Mouse (Mus musculus): Measurements from ENCODE around the gene Dusp16.
"Not testable (repeated sequence)": the region's sequence is repeated elsewhere in the genome, so short reads cannot be mapped to it uniquely, and the experiment has no call there.

Dusp16 gene

GRCm38 (mm10) chr6:134700451-134701210 is 91.8 kb downstream of the Dusp16 start:
- peak; percentile 73 for DNase-seq (ENCODE audit: low read depth, low spot score)

- no peak for DNase-seq (ENCODE audit: low read depth, low spot score)
Observed at GRCm38 (mm10) chr6:134698243-134698642, 94.2 kb downstream of the Dusp16 start.

- DNase-seq (ENCODE audit: low read depth, low spot score), result no peak
Observed at GRCm38 (mm10) chr6:134696554-134696953, 95.9 kb downstream of the Dusp16 start.

- no peak for DNase-seq (ENCODE audit: low read depth, low spot score)
Observed at GRCm38 (mm10) chr6:134696146-134696545, 96.3 kb downstream of the Dusp16 start.

GRCm38 (mm10) chr6:134695625-134696024 is 96.8 kb downstream of the Dusp16 start:
- DNase-seq (ENCODE audit: low read depth, low spot score), result no peak

GRCm38 (mm10) chr6:134694988-134695387 is 97.4 kb downstream of the Dusp16 start:
- no peak for DNase-seq (ENCODE audit: low read depth, low spot score)

- no peak for DNase-seq (ENCODE audit: low read depth, low spot score)
Observed at GRCm38 (mm10) chr6:134694498-134694897, 97.9 kb downstream of the Dusp16 start.

GRCm38 (mm10) chr6:134685515-134685914 is 106.9 kb downstream of the Dusp16 start:
- DNase-seq (ENCODE audit: low read depth, low spot score), result no peak

GRCm38 (mm10) chr6:134685040-134685439 is 107.4 kb downstream of the Dusp16 start:
- DNase-seq (ENCODE audit: low read depth, low spot score), result no peak

GRCm38 (mm10) chr6:134684354-134684915 is 108.0 kb downstream of the Dusp16 start:
- no peak for DNase-seq (ENCODE audit: low read depth, low spot score)

- DNase-seq (ENCODE audit: low read depth, low spot score), result not testable (repeated sequence)
Observed at GRCm38 (mm10) chr6:134679330-134679729, 113.1 kb downstream of the Dusp16 start.

- no peak for DNase-seq (ENCODE audit: low read depth, low spot score)
Observed at GRCm38 (mm10) chr6:134678037-134678436, 114.4 kb downstream of the Dusp16 start.

- DNase-seq (ENCODE audit: low read depth, low spot score), result no peak
Observed at GRCm38 (mm10) chr6:134677504-134677903, 114.9 kb downstream of the Dusp16 start.

GRCm38 (mm10) chr6:134673712-134674111 is 118.7 kb downstream of the Dusp16 start:
- DNase-seq (ENCODE audit: low read depth, low spot score), result not testable (repeated sequence)

GRCm38 (mm10) chr6:134670881-134671411 is 121.5 kb downstream of the Dusp16 start:
- DNase-seq (ENCODE audit: low read depth, low spot score), result no peak

- no peak for DNase-seq (ENCODE audit: low read depth, low spot score)
Observed at GRCm38 (mm10) chr6:134669179-134669865, 123.1 kb downstream of the Dusp16 start.

- no peak for DNase-seq (ENCODE audit: low read depth, low spot score)
Observed at GRCm38 (mm10) chr6:134668519-134668918, 123.9 kb downstream of the Dusp16 start.

GRCm38 (mm10) chr6:134665817-134666216 is 126.6 kb downstream of the Dusp16 start:
- DNase-seq (ENCODE audit: low read depth, low spot score), result no peak

All from CD4-positive, CD25-positive, alpha-beta regulatory T cell, adult 2 months (primary cell).